Mouse (Mus musculus) stomach, postnatal 0 days (tissue): ENCODE data around the gene Tshr.

Experiments
- CTCF ChIP-seq: IDR thresholded peaks from 2 replicates; pipeline ENCODE4 v1.5.1; 2016; ENCODE audit warnings: antibody characterized with exemption, low read depth, mild to moderate bottlenecking, moderate library complexity
- EP300 ChIP-seq: optimal IDR thresholded peaks from 2 replicates; pipeline ENCODE3; 2016; ENCODE audit warnings: antibody characterized with exemption

DNA sequence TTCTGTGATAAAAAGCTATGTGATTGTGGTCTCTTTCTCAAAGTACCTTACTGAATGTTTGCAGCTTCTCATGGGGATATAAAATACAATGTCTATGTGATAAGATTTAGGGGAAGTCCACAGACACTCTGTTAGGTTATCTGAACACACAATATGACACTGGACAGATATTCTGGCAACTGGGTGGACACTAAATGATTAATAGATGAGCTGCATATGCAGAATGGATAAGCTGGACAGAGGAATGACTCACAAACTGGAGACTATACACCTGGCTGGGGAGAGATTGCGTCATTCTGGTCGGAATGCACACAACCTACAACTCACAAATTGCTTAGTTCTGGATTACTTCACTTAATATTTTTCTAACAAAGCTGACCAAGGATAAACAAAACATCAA is 195.3 kb downstream of the Tshr start:
- no peak for TF ChIP-seq CTCF
- no peak for TF ChIP-seq EP300
